Mouse (Mus musculus) adrenal gland, postnatal 14 days (tissue): Measurements from ENCODE around the gene Dock10. TPM values are rescaled to one million over a fixed set of nuclear protein-coding genes. Genes with fewer than 3 reads are reported as not detected.

Experiments used
- DNase-seq: peaks from one replicate; pipeline ENCODE4 v3.0.0; 2021; ENCODE audit warnings: mixed read lengths
- total RNA-seq: library from RNA; stranded (reverse); gene quantifications from 2 replicates; pipeline ENCODE4 v1.2.3, GENCODE M21; 2021

Gene Dock10
- total RNA-seq, 1 experiment from 2014 or later, result 22.5 TPM

DNA sequence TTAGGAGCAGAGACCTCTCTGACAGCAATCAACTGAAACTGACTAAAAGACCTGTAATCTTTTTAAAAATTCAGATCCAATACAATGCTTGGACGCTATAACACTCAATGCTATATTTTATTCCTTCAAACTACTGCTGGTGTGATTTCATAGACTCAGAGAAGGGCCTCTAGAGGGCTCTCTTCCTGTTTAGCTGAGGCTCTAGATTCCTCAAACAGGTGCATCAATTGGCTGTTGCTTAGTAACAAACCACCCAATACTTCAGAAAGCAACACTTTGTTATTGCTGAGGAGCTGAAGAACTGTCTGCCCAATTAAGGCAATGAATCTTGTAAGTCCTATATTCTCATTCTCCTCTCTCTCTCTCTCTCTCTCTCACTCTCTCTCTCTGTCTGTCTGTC lies 30.1 kb downstream of the Dock10 start:
- no peak for DNase-seq

DNA sequence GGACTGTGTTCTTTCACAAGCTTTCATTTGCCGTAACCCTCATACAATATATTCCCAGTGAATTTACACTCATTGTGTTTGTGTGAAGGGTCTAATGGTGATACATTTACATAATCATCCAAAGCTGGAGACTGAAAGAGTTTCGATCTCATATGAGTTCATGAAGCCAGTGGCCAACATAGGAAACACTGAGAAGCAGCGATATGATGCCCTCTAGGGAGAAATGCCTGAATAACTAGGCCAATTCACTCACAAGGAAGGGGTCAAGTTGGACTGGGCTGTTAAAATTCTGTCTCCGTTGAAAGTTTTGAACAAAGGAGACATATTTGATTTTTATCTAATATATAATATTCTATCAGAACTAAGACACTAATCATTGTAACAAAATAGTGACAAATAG lies 30.9 kb downstream of the Dock10 start:
- DNase-seq, result no peak

DNA sequence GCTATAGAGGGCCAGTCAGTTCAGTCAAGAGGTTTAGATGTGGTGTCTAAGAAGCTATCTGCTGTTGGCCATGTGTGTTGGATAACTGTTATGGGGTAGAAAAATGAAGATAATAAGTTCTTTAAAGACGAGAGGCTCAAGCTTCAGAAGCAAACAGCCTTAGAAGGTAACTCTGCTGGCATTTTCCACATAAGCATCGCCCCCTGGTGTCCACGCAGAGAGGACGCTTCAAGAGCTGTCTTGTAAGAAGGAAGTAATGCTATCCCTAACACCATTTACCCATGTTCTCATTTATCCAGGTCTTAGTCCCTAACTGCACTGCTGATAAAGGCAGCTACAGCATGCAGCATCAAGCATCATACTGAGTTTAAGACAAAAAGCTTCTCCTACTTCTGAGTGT lies 35.7 kb downstream of the Dock10 start:
- peak; percentile 73 for DNase-seq

DNA sequence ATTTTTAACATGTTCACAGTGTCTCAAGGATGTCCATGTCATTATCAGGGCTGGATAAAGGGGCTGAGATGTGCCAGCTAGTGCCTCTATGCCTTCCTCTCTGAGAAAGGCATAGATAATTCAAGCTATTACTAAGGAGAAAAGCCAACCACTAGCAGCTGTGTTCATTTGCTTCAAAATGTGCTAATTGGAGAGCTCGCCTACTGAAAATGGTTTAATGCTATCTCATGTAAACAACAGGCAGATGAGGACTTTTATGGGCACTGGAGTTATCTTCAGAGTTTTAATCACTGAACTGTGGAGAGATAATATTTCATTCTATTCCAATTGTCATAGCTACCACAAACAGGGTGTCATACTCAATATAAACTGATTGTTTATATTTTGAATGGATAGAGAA lies 36.3 kb downstream of the Dock10 start:
- no peak for DNase-seq

DNA sequence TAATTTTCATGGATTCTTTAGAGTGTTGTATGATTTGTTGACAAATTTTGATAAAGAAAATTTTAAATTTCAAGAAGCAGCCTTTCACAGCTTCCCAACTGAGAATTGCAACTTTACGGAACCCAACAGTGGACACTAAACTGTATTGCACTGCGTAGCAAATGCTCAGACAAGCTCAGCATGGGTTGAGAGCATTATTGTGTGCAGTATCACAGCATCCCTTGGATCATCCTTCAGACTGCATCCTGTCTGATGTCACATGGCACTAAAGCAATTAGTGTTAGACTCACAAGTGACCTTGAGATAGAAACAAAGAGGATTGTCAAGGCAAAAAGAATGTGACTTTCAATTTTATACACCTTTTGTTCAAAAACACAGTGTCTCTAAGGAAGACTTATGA lies 37.1 kb downstream of the Dock10 start:
- no peak for DNase-seq

DNA sequence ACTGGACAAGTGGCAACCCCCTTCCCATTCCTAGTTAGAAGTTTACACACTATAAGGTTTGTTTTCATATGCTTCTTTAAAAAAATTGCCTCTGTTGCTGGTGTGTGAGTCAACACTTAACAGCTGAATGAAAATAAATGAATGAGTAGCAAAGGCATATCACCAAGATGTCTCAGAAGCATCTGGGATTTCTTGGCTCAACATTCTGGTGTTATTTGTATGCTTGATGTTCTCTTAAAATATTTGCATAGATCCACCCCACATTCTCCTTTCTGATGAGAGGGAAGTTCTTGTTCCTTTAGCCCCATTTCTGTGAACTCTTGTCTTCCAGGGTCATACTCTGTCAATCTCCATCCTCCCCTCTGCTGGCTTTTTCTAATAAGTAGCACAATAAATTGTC lies 38.2 kb downstream of the Dock10 start:
- no peak for DNase-seq

DNA sequence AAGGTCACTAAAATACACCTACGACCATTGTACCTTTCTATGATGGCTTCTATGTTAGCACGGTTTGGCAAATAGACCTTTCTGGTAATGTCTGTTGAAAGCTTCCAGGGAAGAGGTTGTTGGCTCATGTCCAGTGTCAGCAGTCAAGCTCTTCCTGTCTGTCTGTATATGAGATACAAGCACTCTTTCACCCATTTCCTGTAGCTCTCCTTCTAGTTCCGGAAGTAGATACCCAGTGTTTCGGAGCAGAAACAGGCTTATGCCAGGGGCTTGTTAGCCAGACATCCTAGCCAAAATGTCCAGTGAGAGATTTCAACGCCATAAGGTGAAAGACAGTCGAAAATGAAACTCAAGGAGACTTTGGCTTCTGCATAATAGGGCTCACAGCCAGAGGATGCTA lies 38.9 kb downstream of the Dock10 start:
- no peak for DNase-seq

DNA sequence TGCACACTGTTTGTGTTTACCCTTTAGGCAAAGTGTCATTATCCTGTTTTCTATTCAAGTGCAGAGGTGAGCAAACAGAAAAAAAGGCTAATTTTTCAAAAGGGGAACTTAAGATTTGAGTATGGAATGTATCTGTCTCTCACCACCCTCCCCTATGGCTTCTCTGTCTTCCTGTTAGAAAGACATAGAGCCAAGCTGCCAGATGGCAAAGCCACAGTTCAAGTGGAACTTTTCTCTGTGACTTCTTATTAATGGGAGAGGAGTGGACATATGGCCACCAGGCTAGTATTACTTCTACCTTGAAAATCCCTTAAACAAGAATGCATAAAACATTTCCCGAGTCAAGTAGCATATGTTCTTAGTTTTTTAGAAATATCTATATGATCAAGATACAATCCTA lies 39.7 kb downstream of the Dock10 start:
- DNase-seq, result no peak

DNA sequence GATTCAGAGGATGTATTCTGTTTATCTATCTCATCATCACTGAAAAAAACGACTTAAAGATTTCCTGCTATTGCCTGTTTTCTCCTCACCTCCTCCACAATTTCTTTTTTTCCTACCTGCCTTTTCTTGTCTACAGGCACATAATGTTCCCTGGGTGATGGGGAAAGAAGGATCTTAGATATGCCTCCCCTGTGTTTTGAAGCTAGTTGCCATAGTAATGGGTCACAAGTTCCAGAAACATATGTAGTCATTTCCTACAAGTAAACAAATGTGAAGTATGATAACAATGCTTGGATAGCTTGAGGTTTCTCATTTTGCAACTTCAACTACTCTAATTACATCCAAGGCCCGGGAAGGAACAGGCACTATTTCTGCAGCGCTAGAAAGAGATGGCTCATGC lies 42.4 kb downstream of the Dock10 start:
- no peak for DNase-seq

DNA sequence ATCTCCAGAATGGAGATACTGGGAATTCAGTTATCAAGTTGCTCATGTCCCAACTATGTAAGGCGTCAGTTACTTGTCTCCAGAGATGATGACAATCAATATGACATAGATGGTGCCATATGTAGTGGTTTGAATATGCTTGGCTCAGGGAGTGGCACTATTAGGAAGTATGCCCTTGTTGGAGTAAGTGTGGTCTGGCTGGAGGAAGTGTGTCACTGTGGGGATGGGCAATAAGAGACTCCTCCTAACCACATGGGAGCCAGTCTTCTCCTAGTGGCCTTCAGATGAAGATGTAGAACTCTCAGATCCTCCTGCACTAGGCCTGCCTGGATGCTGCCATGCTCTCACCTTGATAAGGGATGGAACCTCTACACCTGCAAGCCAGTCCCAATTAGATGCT lies 44.4 kb downstream of the Dock10 start:
- no peak for DNase-seq

DNA sequence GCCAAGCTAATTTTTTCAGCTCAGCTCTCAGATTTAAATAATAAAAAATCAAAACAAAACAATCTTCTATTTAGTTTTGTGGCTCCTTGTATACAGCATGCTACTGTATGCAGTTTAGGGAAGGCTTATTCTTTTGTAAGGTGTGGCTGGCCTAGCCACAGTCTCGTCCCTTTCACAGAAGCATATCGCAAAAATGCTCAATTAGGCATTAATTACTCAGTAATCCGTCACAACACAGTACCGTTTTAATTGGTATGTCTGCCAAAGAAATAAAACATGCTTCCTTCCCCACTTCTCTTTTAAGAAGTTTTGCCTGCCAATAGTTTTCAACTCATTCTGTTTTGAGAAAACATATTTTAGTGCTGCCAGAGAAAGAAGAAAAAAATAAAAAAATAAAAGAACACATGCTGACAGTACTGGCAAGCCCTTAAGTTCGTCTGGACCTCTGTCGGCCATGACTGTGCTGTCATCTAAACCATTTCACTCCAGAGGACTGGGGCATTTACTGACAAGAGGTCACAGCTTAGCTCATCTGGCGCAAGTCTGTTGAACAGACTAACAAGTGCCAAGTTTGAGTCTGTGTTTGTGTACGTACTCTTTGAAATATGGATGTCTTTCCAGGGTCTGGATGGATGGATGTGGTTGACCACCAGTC lies 47.6 kb downstream of the Dock10 start:
- DNase-seq, result no peak

DNA sequence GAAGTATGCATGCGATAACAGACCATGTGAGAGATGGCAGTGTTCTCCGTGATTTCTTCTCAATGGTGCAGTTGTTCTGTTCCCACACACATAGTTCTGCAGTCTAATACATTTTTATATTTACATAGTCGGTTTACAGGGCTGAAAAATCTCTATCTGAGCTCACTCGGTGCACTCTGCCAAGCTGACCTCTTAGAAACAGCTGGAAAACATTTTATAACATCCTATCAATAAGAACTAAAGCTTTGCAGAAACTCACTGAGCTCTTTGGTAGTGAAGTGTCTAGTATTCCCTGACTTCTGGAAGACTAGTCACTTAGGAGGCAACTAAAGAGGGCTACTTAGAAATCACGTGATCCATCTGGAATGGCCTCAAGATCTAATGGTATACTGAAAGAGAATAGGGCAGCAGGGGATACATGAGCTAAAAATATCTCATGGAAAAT lies 48.2 kb downstream of the Dock10 start:
- DNase-seq, result no peak

DNA sequence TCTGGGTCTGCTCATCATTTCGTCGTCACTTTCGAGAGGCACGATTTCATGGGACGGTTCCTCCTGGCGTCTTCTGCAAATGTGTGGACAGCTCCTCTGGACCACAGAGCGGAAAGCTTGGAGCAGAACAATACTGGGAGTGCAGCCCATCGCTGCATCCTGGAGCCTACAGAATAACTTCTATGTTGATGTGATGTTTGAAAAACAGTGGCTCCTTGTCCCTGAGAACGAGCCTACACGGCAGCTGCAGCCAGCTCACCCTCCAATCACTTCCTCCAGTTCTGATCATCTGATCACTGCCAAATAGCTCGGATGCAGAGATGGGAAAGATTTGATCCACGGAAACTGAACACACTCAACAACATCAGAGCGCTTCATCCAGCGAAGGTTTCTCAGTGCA lies 49.0 kb downstream of the Dock10 start:
- no peak for DNase-seq

DNA sequence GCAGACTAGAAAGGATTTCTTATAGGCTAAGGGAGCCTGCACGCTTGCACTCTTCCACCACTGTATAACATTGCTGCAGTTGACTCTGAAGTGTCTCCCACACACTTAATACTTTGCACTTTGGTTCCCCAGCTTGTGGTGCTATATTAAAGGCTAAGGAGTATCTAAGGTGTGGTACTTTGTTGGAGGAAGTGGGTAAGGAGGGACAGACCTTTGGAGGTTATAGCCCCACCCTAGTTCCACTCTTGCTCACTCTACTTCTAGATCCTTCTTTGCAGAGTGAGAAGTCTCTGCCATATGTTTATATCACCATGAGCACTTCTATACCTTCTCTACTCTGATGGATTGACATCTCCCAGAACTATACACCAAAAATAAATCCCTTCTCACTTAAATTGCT lies 55.0 kb downstream of the Dock10 start:
- no peak for DNase-seq

DNA sequence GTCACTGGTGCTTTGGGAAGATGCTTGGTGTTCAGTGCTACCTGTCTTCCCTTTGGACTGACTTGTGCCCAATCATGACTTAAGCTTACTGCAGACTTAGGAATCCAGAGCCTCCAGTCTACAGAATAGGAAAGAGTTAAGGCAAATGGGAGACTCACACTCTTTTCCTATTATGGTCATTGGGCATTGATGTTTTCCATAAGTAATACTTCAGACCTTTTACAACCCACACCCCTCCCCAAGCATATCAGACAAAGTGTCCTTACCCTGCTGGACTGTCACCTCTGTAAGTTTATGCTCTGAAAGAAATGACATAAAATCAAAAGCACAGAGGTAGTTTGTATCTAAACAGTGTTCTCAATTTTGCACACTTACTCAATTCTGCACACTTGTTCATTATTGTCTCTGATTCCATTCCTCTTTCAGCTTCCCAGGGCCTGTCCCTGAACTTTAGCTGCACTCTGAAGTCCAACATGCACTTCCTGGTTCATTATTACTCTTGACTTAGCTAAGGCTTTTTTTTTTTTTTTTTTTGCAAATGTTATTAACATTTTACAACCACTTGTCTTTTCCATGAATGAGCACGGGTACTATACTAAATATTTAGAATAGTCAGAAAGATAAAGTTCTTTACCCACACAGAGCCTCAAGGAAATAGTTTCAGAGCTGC lies 82.2 kb downstream of the Dock10 start:
- no peak for DNase-seq

DNA sequence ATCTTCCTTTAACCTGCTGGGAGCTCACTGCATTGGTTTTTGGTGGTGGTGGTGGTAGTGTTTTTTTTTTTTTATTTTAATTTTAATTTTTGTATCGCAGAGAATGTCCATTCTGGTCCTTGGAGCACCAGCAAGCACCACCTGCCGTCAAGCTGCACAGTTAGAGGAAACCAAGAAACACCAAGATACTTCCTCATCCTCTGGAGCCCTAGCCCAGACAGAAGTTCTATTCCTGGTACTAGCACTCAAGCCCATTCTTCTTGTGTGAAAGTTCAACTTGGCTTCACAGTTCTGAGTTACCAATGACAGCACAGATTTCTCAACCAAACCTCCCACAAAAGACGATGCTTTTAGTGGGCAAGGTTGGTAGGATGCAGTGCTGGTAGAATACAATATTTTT lies 86.6 kb downstream of the Dock10 start:
- no peak for DNase-seq

DNA sequence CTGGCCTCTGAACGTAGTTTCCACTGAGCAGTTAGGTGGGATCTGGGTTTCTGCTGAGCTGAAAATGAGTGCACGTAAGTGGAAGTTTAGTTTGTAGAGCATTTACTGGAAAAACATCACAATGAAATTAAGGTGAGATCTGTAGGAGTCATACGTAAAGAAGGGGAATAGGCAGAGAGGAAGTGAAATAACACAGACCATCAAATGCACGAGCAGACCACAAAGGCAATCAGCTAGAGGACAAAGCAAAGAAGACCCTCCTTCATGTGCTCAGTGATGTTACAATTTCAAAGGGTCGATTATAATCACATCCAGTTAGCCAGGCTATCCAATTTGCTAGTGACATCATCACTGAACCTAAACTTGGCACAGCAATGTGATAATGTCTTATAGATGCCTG lies 87.3 kb downstream of the Dock10 start:
- no peak for DNase-seq

DNA sequence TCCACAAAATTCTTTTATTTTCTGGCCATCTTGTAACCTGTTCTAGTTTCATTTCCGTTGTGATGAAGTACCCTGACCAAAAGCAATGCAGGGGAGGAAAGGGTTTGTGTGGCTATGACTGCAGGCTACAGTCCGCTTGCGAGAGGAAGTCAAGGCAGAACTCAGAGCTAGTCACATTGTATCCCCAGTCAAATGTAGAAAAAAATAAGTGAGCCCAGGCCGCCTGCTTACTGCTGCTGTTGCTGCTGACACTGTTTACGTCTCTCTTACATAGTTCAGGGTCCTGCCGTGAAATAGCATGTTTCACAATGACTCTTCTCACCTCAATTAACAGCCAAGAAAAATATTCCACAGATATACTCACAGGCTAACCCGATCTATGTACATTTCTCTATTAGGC lies 87.9 kb downstream of the Dock10 start:
- DNase-seq, result no peak

DNA sequence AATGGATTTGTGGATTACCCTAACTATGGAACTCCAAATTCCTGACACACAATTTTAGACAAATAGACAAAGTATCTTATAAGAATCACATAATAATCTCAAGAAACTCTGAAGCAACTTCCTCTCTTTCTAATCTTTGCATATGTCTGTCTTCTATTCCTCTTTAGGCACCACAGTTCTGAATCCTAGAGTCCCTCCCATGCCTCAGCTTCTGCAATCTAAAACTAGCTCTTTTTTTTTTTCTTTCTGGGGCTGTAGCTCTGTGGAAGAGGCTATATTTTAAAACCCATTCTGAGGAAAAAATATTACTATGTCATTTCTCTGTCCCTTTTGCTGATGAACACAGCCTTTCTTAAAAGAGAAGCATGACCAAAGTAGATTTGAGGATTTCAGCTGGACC lies 92.6 kb downstream of the Dock10 start:
- no peak for DNase-seq

DNA sequence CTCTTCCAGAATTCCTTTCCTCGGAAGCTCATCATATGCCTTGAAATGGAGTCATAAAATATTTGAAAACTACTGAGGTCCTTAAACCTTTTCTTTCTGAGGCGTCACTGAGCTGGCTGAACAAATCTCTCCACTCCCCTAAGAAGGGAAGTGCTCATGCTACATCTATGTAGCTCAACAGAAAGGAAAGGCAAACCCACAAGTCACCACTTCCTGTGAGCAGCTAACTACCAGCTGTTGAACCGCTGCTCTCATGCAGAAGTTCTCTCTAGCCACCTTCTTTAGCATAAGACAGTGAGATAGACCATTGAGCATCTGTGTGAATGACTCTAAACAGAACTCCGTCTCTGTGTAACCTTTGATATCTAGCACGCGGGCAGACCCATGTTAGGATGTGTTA lies 93.2 kb downstream of the Dock10 start:
- peak; percentile 15 for DNase-seq

DNA sequence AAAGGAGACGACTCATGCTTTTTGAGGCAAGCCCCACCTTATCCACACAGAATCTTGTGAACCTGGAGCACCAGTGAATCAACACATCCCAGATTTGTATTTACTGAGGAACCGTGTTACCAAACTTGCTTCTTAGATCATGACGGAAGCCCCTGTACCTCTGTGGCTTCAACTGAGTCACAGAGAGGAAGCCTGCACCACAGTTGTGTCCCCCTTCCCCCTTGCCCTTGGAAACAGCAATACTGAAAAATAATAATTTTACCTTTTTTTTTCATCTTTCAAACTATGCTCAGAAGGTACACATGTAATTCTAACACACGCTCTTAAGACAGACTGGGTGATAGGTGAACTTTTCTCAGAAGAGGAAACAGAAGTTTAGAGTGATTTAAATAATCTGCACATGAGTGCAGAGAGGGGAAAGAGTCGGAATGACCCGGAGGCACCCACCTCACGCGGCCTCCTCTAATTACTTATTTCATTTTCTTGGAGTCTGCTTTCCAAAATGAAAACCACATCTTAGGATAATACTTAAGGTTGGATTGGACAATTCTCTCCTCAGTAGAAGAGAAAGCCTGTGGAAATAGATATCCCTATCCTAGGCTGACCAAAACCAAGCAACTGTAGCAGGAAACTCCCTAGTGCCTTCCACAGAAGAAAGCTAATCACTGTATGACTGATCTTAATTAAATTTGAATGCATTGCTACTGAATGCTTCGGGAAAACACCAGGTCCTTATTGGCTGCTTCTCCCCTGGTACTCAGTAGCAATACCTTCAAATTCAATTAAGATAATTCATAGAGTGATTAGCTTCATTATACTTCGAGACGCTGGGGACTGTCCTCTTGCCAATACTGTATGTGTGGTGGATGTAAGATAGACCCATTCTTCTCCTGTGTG lies 96.6 kb downstream of the Dock10 start:
- no peak for DNase-seq

DNA sequence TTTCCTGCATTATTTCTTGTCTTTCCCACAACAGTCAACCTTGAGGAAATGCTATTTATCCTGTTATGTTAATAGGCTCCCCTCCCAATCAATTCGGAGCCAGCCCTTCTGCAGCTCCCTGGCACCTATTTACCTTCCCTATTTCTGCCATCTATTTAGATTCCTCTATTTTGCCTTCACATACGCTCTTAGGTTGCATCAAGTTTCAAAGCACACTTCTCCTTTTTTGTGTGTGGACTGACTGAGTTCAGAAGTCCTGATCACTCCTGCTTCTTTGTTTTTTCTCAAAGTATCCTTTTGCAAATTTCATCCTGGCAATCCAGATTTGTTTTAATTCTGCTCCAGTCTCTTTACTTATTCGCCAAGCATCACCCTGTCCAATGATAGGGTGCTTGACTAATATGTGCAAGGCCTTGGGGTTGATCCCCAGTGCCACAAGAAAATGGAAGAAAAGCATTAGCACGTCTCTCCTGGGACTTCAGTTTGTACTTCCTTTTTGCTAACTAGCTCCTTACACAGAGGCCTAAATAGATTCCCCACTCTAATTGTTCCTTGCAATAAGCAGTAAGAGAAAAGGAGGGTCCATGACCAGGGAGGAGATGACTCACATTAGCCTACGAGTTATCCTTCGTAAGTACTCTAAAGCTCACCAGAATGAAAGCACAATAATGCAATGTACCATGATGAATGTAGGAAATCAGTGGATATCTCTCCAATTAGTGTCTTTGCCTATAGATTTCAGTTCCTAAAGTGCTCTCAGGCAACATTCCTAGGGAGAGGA lies 98.7 kb downstream of the Dock10 start:
- DNase-seq, result no peak

DNA sequence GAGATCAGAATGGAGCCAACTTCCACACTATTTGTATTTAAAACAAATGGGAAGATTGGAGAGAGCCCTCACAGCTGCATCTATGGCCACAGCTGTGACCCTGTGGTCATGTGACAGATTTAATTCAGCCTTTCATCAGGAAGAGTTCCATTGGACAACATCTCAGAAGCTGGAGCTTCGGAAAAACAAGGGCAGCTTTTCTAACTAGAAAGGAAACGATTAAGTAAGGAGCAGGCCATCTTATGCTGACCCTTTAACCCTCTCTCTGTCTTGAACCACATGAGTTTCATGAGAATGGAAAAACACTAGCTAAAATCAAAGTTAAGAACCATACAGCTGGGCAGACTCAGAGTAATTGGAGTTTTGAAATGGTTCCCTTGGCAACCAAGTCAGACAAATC lies 101.9 kb downstream of the Dock10 start:
- DNase-seq, result no peak
